10 mouse cellular contexts compared by ENCODE assay signal in genomic region chrX:51397457-51397856, GRCm38 (mm10).
DNase-seq lines count a peak whose midpoint lies in the region; ATAC-seq lines count a peak whose summit lies in the region.
"Had no signal": no experiment of that assay in that cellular context is flagged by ENCODE, and none has a peak within 500 bp of the region (broad histone marks: within the 10 kb centered on the region; RNA-seq: fewer than 3 reads in every experiment).

No protein-coding gene starts in this region.

- no peaks in the 10 kb centered on the region for H3K4me1 ChIP-seq in hindbrain, embryonic 11.5 days (replicated peaks; ENCODE audit: control insufficient read depth, insufficient read depth, low read length)
- H3K4me1 ChIP-seq in hindbrain, embryonic 10.5 days (replicated peaks) = no peaks in the 10 kb centered on the region
- H3K4me1 ChIP-seq in midbrain, embryonic 11.5 days (ENCODE audit: control insufficient read depth, insufficient read depth, low read length) = no peaks in the 10 kb centered on the region
- H3K4me1 ChIP-seq in midbrain, embryonic 10.5 days = no peaks in the 10 kb centered on the region
- peaks cover 4% of the 10 kb centered on the region for H3K4me1 ChIP-seq in forebrain, embryonic 16.5 days (replicated peaks; ENCODE audit: control insufficient read depth, insufficient read depth, low read length)

- H3K9ac ChIP-seq in hindbrain, embryonic 11.5 days (ENCODE audit: low read depth, low read length) = no peak overlapping the region
- no peak overlapping the region for H3K9ac ChIP-seq in midbrain, embryonic 11.5 days (ENCODE audit: low read length)
- no peak overlapping the region for H3K9ac ChIP-seq in forebrain, embryonic 16.5 days (replicated peaks; ENCODE audit: low read depth, low read length)

- no peak for ATAC-seq in hindbrain, embryonic 11.5 days (ENCODE audit: low FRiP score)
- no peak for ATAC-seq in midbrain, embryonic 11.5 days (ENCODE audit: low FRiP score)
- peak; percentile 76 for ATAC-seq in forebrain, embryonic 16.5 days

- DNase-seq in hindbrain, embryonic 11.5 days (ENCODE audit: low spot score) = peak; percentile 9
- no peak for DNase-seq in hindbrain, embryonic 10.5 days (ENCODE audit: low spot score)
- DNase-seq in midbrain, embryonic 11.5 days (ENCODE audit: low spot score, missing footprints) = peak; percentile 86
- DNase-seq in midbrain, embryonic 10.5 days (ENCODE audit: low spot score) = no peak
- peak; percentile 0 for DNase-seq in skeletal muscle tissue, adult 2 months (ENCODE audit: low read depth, low spot score)
- DNase-seq in right cerebral cortex, adult 2 months (ENCODE audit: low spot score in 2 of 2) = no peak
- DNase-seq in frontal cortex, postnatal 10 days (ENCODE audit: low spot score in 2 of 2) = no peak
- DNase-seq: adrenal gland, postnatal 36 days; gastrocnemius, postnatal 25 days had no signal

- no peak overlapping the region for H3K4me2 ChIP-seq in hindbrain, embryonic 11.5 days (replicated peaks; ENCODE audit: low read depth, low read length)
- no peak overlapping the region for H3K4me2 ChIP-seq in midbrain, embryonic 11.5 days
- no peak overlapping the region for H3K4me2 ChIP-seq in forebrain, embryonic 16.5 days (ENCODE audit: low read length)

- no peaks in the 10 kb centered on the region for H3K27me3 ChIP-seq in hindbrain, embryonic 11.5 days (ENCODE audit: control insufficient read depth, insufficient read depth, low read length)
- H3K27me3 ChIP-seq in hindbrain, embryonic 10.5 days (ENCODE audit: insufficient read depth, poor library complexity, severe bottlenecking) = no peaks in the 10 kb centered on the region; the same call in 1 of the 2 replicates
- H3K27me3 ChIP-seq in midbrain, embryonic 11.5 days (ENCODE audit: control insufficient read depth, insufficient read depth, low read length) = no peaks in the 10 kb centered on the region
- H3K27me3 ChIP-seq in midbrain, embryonic 10.5 days (ENCODE audit: low read depth, poor library complexity, severe bottlenecking) = peaks cover 23% of the 10 kb centered on the region; the same call in 1 of the 2 replicates
- H3K27me3 ChIP-seq in forebrain, embryonic 16.5 days (replicated peaks; ENCODE audit: control insufficient read depth, insufficient read depth, low read length) = no peaks in the 10 kb centered on the region

- H3K9me3 ChIP-seq in hindbrain, embryonic 11.5 days (ENCODE audit: control insufficient read depth, low read length) = no peaks in the 10 kb centered on the region
- no peaks in the 10 kb centered on the region for H3K9me3 ChIP-seq in hindbrain, embryonic 10.5 days
- no peaks in the 10 kb centered on the region for H3K9me3 ChIP-seq in midbrain, embryonic 11.5 days (ENCODE audit: control insufficient read depth, low read length)
- H3K9me3 ChIP-seq in midbrain, embryonic 10.5 days (replicated peaks) = no peaks in the 10 kb centered on the region
- no peaks in the 10 kb centered on the region for H3K9me3 ChIP-seq in forebrain, embryonic 16.5 days (ENCODE audit: control insufficient read depth, low read length)

- no peak overlapping the region for H3K27ac ChIP-seq in hindbrain, embryonic 11.5 days (ENCODE audit: low read depth, low read length)
- no peak overlapping the region for H3K27ac ChIP-seq in hindbrain, embryonic 10.5 days
- H3K27ac ChIP-seq in midbrain, embryonic 11.5 days (ENCODE audit: low read depth, low read length) = no peak overlapping the region
- H3K27ac ChIP-seq in midbrain, embryonic 10.5 days (replicated peaks) = no peak overlapping the region
- H3K27ac ChIP-seq in forebrain, embryonic 16.5 days (ENCODE audit: low read length) = no peak overlapping the region

- no peak overlapping the region for H3K4me3 ChIP-seq in hindbrain, embryonic 11.5 days (ENCODE audit: low read depth, low read length)
- no peak overlapping the region for H3K4me3 ChIP-seq in hindbrain, embryonic 10.5 days
- H3K4me3 ChIP-seq in midbrain, embryonic 11.5 days (ENCODE audit: low read depth, low read length) = no peak overlapping the region
- H3K4me3 ChIP-seq in midbrain, embryonic 10.5 days = no peak overlapping the region
- H3K4me3 ChIP-seq in forebrain, embryonic 16.5 days (replicated peaks; ENCODE audit: low read length) = no peak overlapping the region

- no peaks in the 10 kb centered on the region for H3K36me3 ChIP-seq in hindbrain, embryonic 11.5 days (ENCODE audit: control insufficient read depth, insufficient read depth, low read length)
- no peaks in the 10 kb centered on the region for H3K36me3 ChIP-seq in hindbrain, embryonic 10.5 days
- H3K36me3 ChIP-seq in midbrain, embryonic 11.5 days (ENCODE audit: control insufficient read depth, insufficient read depth, low read length) = no peaks in the 10 kb centered on the region
- H3K36me3 ChIP-seq in midbrain, embryonic 10.5 days = no peaks in the 10 kb centered on the region
- H3K36me3 ChIP-seq in forebrain, embryonic 16.5 days (ENCODE audit: control insufficient read depth, insufficient read depth) = no peaks in the 10 kb centered on the region

Comparison
In these comparisons a context has a peak if more than half of its experiments do, and no peak if none do; other contexts are left out.
1. DNase-seq: peak in hindbrain, embryonic 11.5 days (single experiment), midbrain, embryonic 11.5 days (single experiment) and skeletal muscle tissue, adult 2 months (single experiment); none in hindbrain, embryonic 10.5 days (single experiment), midbrain, embryonic 10.5 days (single experiment), right cerebral cortex, adult 2 months (0 of 2) and frontal cortex, postnatal 10 days (0 of 2).